Mouse (Mus musculus): ENCODE measurements around the gene Rtn4rl1. TPM values are rescaled to one million over a fixed set of nuclear protein-coding genes. Genes with fewer than 3 reads are reported as not detected.

Gene Rtn4rl1
- polyA plus RNA-seq, 1 experiment: 0.96 TPM

DNA sequence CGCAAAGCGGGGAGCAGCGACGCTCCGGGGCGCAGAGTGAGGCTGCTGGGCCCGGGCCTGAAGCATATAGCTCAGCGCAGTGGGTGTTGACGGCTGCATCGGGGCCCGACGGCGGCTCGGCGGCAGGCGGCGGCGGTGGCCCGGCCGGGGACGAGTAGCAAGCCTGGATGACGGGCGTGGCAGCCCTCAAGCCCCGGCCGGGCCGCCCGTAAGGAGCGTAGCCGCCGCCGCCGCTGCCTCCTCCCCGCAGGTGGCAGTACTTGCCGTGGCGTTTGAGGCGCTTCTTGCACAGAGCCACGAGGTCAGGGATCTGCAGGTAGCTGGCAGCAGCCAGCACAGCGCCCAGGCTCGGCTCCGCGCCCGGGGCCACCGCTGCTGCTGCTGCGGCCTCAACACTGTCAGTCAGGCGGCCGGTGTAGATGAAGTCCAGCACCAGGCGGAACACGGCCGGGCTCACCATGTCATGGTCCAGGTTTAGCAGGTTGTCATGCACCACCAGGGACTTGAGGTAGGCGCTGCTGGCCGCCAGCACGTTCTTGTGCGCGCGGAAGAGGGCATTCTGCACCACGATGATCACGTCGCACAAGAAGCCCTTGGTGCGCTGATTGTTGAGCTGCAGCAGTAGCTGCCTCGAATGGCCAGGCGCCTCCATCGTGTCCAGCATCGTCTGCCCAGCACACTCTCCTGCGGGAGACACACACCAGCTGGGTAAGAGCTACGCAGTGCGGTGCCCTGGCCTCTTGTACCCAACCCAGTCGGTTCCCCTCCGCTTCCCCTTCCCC is 26.5 kb upstream of the Rtn4rl1 start:
- Histone ChIP-seq H3K27me3 (ENCODE audit: control insufficient read depth, insufficient read depth, low read length, poor library complexity, severe bottlenecking) (peaks cover 34% of the 10 kb centered on the region), H3K4me1 (ENCODE audit: control insufficient read depth, insufficient read depth, low read length) (peaks cover 2% of the 10 kb centered on the region), H3K9ac (ENCODE audit: low read depth, poor library complexity, severe bottlenecking) (peak overlapping the region; percentile 38), H3K4me3 (ENCODE audit: low read depth, low read length) (peak overlapping the region; percentile 34), H3K36me3 (ENCODE audit: control insufficient read depth, insufficient read depth, low read length, poor library complexity, severe bottlenecking) (no peaks in the 10 kb centered on the region), H3K9me3 (replicated peaks; ENCODE audit: control insufficient read depth, insufficient read depth, low read length, poor library complexity, severe bottlenecking) (no peaks in the 10 kb centered on the region), H3K27ac (ENCODE audit: insufficient read depth, low read length) (no peak overlapping the region)
- TF ChIP-seq EP300 (IDR thresholded peaks at IDR 0.05; ENCODE audit: insufficient read depth, low read depth, low read length) (no peak), CTCF (IDR thresholded peaks at IDR 0.05; ENCODE audit: low read depth, low read length) (no peak), POLR2A (IDR thresholded peaks at IDR 0.05; ENCODE audit: insufficient read depth, low read length) (no peak)

DNA sequence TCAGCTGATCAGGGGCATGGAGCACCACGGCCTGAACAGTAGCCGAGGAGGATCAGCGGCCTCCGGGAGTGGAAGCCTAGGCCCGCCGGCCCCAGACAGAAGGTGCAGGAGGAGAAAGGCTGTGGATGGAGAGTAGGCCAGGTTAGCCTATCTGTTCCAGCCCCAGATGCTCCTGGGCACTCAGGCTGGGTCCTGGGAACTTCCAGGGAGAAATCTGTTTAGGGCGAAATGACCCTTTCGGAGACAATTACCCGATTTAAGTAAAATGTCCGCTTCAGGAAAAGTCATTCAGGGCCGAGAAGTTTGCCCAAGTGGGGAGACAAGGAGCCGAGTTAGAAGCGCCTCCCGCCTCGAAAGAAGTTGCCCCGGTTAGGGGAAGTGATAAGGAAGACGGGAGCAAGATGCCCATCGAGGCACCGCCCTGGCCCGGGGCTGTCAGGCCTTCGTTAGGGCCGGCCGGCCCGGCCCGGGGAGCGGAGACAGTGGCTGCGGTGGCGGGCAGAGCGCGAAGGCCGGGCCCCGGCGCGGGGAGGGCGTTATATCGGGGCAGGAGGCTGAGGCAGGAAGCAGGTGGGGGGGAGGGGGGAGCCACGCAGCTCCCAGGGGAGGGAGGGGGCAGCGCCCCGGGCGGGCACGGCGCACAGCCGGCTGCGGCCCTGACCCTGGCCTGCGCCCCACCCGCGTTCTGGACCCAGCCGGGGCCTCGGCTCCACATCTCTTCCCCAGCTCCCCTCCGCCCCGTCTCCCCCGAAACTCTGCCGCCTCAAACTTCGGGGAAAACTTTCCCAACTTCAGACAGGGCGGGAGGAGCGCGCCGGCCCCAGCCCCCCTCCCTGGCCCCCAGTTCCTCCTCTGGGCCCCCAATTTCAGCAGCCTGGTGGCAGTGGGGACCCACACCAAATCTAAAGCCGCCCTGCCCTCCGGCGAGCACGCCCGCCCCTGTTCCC is 25.7 kb upstream of the Rtn4rl1 start:
- no peak overlapping the region for H3K27ac ChIP-seq (ENCODE audit: insufficient read depth, low read length)
- no peak for TF ChIP-seq CTCF (IDR thresholded peaks at IDR 0.05; ENCODE audit: low read depth, low read length)
- no peak for TF ChIP-seq POLR2A (IDR thresholded peaks at IDR 0.05; ENCODE audit: insufficient read depth, low read length)
- no peak for TF ChIP-seq EP300 (IDR thresholded peaks at IDR 0.05; ENCODE audit: insufficient read depth, low read depth, low read length)
- H3K27me3 ChIP-seq (ENCODE audit: control insufficient read depth, insufficient read depth, low read length, poor library complexity, severe bottlenecking): peaks cover 39% of the 10 kb centered on the region
- no peaks in the 10 kb centered on the region for H3K9me3 ChIP-seq (replicated peaks; ENCODE audit: control insufficient read depth, insufficient read depth, low read length, poor library complexity, severe bottlenecking)
- H3K36me3 ChIP-seq (ENCODE audit: control insufficient read depth, insufficient read depth, low read length, poor library complexity, severe bottlenecking): no peaks in the 10 kb centered on the region
- H3K4me3 ChIP-seq (ENCODE audit: low read depth, low read length): peak overlapping the region; percentile 34
- peaks cover 2% of the 10 kb centered on the region for H3K4me1 ChIP-seq (ENCODE audit: control insufficient read depth, insufficient read depth, low read length)
- H3K9ac ChIP-seq (ENCODE audit: low read depth, poor library complexity, severe bottlenecking): peak overlapping the region; percentile 71

DNA sequence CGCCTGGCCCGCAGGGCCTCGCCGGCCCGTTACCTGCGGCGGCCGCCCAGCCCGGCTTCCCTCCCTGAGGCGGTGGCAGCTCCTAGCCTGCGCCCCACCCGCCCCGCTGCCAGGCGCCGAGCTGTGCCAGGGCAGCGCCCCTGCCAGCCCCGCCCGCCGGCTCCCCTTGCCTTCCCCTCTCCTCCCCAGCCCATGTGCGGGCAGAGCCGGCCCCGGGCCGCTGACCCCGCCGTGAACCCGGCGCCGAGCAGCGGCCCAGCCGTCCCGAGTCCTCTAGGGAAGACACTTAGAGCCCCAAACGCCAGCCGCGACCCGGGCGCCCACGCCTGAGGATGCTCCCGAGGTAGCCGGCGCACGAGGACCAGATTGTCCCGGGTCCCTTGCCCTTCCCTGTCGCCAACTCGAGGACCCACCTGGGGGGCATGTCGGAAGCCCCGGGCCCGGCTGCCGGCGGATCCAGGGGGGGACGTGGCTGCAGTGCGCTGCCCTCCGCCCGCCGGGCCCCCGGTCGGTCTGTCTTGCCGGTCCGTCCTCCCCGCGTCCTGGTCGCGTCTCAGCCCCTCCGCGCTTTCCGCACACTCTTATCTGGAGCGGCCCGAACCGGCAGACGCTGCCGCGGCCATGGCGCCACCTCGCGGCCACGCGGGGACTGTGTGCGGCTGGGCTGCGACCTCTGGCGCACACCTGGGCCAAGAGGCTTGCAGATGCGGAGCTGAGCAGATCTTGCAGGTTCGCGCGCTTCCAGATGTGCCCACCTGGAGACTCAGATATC is 24.8 kb upstream of the Rtn4rl1 start:
- Histone ChIP-seq H3K27me3 (ENCODE audit: control insufficient read depth, insufficient read depth, low read length, poor library complexity, severe bottlenecking) (peaks cover 39% of the 10 kb centered on the region), H3K4me1 (ENCODE audit: control insufficient read depth, insufficient read depth, low read length) (peaks cover 2% of the 10 kb centered on the region), H3K27ac (ENCODE audit: insufficient read depth, low read length) (no peak overlapping the region), H3K36me3 (ENCODE audit: control insufficient read depth, insufficient read depth, low read length, poor library complexity, severe bottlenecking) (no peaks in the 10 kb centered on the region), H3K9ac (ENCODE audit: low read depth, poor library complexity, severe bottlenecking) (peak overlapping the region; percentile 71), H3K9me3 (replicated peaks; ENCODE audit: control insufficient read depth, insufficient read depth, low read length, poor library complexity, severe bottlenecking) (no peaks in the 10 kb centered on the region), H3K4me3 (ENCODE audit: low read depth, low read length) (peak overlapping the region; percentile 44)
- TF ChIP-seq CTCF (IDR thresholded peaks at IDR 0.05; ENCODE audit: low read depth, low read length) (peak; percentile 92), POLR2A (IDR thresholded peaks at IDR 0.05; ENCODE audit: insufficient read depth, low read length) (no peak)

DNA sequence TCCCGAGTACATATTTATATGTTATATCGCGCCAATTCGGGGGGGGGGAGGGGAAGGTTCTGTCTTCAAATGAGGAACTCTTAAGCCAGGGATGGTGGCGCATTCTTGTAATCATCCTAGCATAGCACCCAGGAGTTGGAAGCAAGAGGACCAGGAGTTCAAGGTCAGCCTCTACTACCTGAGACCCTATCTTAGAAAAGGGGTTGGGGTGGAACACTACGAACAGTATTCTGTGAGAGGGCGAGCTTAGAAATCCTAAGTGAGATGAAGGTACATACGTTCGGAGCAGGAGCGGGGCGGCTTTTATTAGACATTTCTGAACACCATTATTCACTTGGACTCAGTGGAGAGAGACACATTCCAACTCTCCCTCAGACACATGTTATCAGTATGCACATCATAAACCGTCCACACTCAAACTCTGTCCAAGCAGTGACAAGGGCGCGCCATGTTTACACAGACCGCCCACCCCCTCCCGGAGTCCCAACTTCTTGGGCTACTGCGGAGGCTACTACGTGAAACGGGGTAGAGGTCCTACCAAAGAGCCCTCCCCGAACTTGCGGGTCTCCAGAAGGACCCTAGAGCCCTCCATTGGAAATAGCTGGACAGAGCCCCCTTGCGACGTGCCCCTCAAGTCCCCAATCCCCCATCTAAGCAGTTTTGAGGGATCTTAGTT is 24.0 kb upstream of the Rtn4rl1 start, which contains the start of gene Hic1:
Gene Hic1 (minus strand): TSS at position 115 of the 676 bp plus-strand sequence.
- H3K27ac ChIP-seq (ENCODE audit: insufficient read depth, low read length): no peak within 1 kb of the TSS
- peaks cover 39% of the 10 kb centered on the region for H3K27me3 ChIP-seq (ENCODE audit: control insufficient read depth, insufficient read depth, low read length, poor library complexity, severe bottlenecking)
- peak within 1 kb of the TSS; percentile 53 for H3K4me3 ChIP-seq (ENCODE audit: low read depth, low read length)
- H3K9me3 ChIP-seq (replicated peaks; ENCODE audit: control insufficient read depth, insufficient read depth, low read length, poor library complexity, severe bottlenecking): no peaks in the 10 kb centered on the region
- H3K36me3 ChIP-seq (ENCODE audit: control insufficient read depth, insufficient read depth, low read length, poor library complexity, severe bottlenecking): no peaks in the 10 kb centered on the region
- H3K9ac ChIP-seq (ENCODE audit: low read depth, poor library complexity, severe bottlenecking): peak within 1 kb of the TSS; percentile 71
- no peak for TF ChIP-seq CTCF (IDR thresholded peaks at IDR 0.05; ENCODE audit: low read depth, low read length)
- TF ChIP-seq EP300 (IDR thresholded peaks at IDR 0.05; ENCODE audit: insufficient read depth, low read depth, low read length): no peak
- no peak for TF ChIP-seq POLR2A (IDR thresholded peaks at IDR 0.05; ENCODE audit: insufficient read depth, low read length)
- H3K4me1 ChIP-seq (ENCODE audit: control insufficient read depth, insufficient read depth, low read length): peaks cover 2% of the 10 kb centered on the region

DNA sequence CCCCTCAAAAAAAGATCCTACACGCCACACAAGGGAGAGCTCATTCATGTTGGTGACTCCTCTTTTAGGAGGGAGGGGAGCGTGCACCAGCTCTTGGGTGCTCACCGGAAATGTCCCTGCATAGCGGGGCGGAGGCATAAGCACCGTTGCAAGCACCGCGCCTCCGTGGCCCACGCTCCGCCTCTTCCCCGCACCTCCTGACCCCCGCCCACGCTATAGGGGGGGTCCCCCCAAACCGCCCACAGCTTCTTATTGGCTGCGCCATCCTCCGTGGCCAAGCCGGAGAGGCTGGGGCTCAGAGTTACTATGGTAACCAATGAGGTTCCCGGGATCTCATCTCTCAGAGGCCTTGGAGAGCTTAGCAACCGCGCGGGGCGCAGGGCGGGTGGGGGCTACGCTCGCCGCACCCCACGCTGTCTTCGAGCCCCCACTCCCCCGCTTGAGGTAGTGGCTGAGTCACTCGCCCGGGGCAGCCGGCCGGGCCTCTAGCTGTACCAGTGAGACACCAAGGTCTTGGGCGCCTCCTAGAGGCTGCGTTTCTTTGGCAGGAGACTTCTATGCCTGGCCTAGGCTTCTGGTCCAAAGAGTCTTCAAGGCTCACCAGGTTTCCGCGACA is 23.3 kb upstream of the Rtn4rl1 start:
- Histone ChIP-seq H3K9ac (ENCODE audit: low read depth, poor library complexity, severe bottlenecking) (peak overlapping the region; percentile 22), H3K4me1 (ENCODE audit: control insufficient read depth, insufficient read depth, low read length) (peaks cover 2% of the 10 kb centered on the region)
- TF ChIP-seq EP300 (IDR thresholded peaks at IDR 0.05; ENCODE audit: insufficient read depth, low read depth, low read length) (no peak), CTCF (IDR thresholded peaks at IDR 0.05; ENCODE audit: low read depth, low read length) (peak; percentile 70)

More for the DNA sequence above, 23.3 kb upstream of the Rtn4rl1 start:
- Histone ChIP-seq H3K4me3 (ENCODE audit: low read depth, low read length) (peak overlapping the region; percentile 53), H3K27me3 (ENCODE audit: control insufficient read depth, insufficient read depth, low read length, poor library complexity, severe bottlenecking) (peaks cover 39% of the 10 kb centered on the region), H3K9me3 (replicated peaks; ENCODE audit: control insufficient read depth, insufficient read depth, low read length, poor library complexity, severe bottlenecking) (no peaks in the 10 kb centered on the region), H3K36me3 (ENCODE audit: control insufficient read depth, insufficient read depth, low read length, poor library complexity, severe bottlenecking) (no peaks in the 10 kb centered on the region), H3K27ac (ENCODE audit: insufficient read depth, low read length) (no peak overlapping the region)
